Mouse (Mus musculus) lung, embryonic 14.5 days (tissue): Measurements from ENCODE around the gene Socs7. TPM values are rescaled to one million over a fixed set of nuclear protein-coding genes. Genes with fewer than 3 reads are reported as not detected.

Experiments
- ATAC-seq: fragments of 200-750 bp; cut with Nextera tagmentation; 2 replicates; pipeline ENCODE4 v1.8.0; 2017; ENCODE audit warnings: mild to moderate bottlenecking, moderate TSS enrichment, moderate library complexity; ENCODE audit not compliant: insufficient read depth
- DNase-seq: peaks from one replicate; pipeline ENCODE4 v3.0.0-alpha.2; 2015
- H3K27ac ChIP-seq: fragments of 300-500 bp; sonication (generic); 2 replicates; pipeline ENCODE4 v1.5.1; 2014; ENCODE audit warnings: low read depth, mild to moderate bottlenecking, moderate library complexity
- H3K27me3 ChIP-seq: fragments of 300-500 bp; sonication (generic); 2 replicates; pipeline ENCODE4 v1.6.1; 2014; ENCODE audit warnings: low read length, control low read depth; ENCODE audit not compliant: insufficient read depth
- H3K36me3 ChIP-seq: fragments of 300-500 bp; sonication (generic); 2 replicates; pipeline ENCODE4 v1.6.1; 2014; ENCODE audit warnings: control low read depth; ENCODE audit not compliant: insufficient read depth
- H3K4me1 ChIP-seq: fragments of 300-500 bp; sonication (generic); 2 replicates; pipeline ENCODE4 v1.6.1; 2014; ENCODE audit warnings: antibody characterized with exemption, control low read depth; ENCODE audit not compliant: insufficient read depth
- H3K4me2 ChIP-seq: fragments of 300-500 bp; sonication (generic); 2 replicates; pipeline ENCODE4 v1.6.1; 2014; ENCODE audit warnings: mild to moderate bottlenecking
- H3K4me3 ChIP-seq: fragments of 300-500 bp; sonication (generic); 2 replicates; pipeline ENCODE4 v1.5.1; 2014; ENCODE audit warnings: low read depth, low read length
- H3K9ac ChIP-seq: fragments of 300-500 bp; sonication (generic); 2 replicates; pipeline ENCODE4 v1.6.1; 2014
- H3K9me3 ChIP-seq: fragments of 300-500 bp; sonication (generic); 2 replicates; pipeline ENCODE4 v1.6.1; 2016; ENCODE audit warnings: low read depth, low read length, control low read depth
- CTCF ChIP-seq: IDR thresholded peaks from 2 replicates; pipeline ENCODE4 v1.5.1; 2016; ENCODE audit warnings: antibody characterized with exemption, low read depth
- WGBS: fragments of 180-500 bp; shearing (Covaris S2); extraction: QIAGEN DNeasy Blood & Tissue Kit; methylation state at CpG from one replicate; pipeline ENCODE4 v1.1.7; 2014; 5-methylcytosine and 5-hydroxymethylcytosine counted together
- polyA plus RNA-seq: library from polyadenylated mRNA; unstranded; fragments of >200 nt; fragmentation: Nextera tagmentation; extraction: Ambion mirVana; gene quantifications from 2 replicates; pipeline ENCODE4 v1.2.1, GENCODE M21; 2014

Socs7 gene
- polyA plus RNA-seq, 1 experiment from 2014 or later = 2.7 TPM

- H3K9ac ChIP-seq = no peak overlapping the region
- no peak overlapping the region for H3K4me2 ChIP-seq
- no peaks in the 10 kb centered on the region for H3K36me3 ChIP-seq
- WGBS = 32% methylated on average over 2 of the region's 2 CpGs
- no peak for ATAC-seq
- no peaks in the 10 kb centered on the region for H3K9me3 ChIP-seq
- 0 out of 2 replicates have a peak, but pooled peaks cover 5% of the 10 kb centered on the region for H3K27me3 ChIP-seq
- H3K27ac ChIP-seq = no peak overlapping the region
- DNase-seq = no peak
- H3K4me3 ChIP-seq = no peak overlapping the region
- H3K4me1 ChIP-seq = peaks cover 6% of the 10 kb centered on the region
- no peak for TF ChIP-seq CTCF
Measured at GRCm38 (mm10) chr11:97402746-97403145, 40.4 kb downstream of the Socs7 start.

GRCm38 (mm10) chr11:97403614-97404183 lies 41.3 kb downstream of the Socs7 start:
- Histone ChIP-seq H3K9ac (no peak overlapping the region), H3K4me1 (peaks cover 6% of the 10 kb centered on the region), H3K27ac (no peak overlapping the region), H3K9me3 (no peaks in the 10 kb centered on the region), H3K4me2 (peak overlapping the region; percentile 100), H3K4me3 (peak overlapping the region; percentile 56), H3K27me3 (0 out of 2 replicates have a peak, but pooled peaks cover 5% of the 10 kb centered on the region), H3K36me3 (no peaks in the 10 kb centered on the region)
- 37% methylated on average over 8 of the region's 8 CpGs for whole genome bisulfite sequencing
- ATAC-seq (no peak), DNase-seq (no peak)
- TF ChIP-seq CTCF = no peak

GRCm38 (mm10) chr11:97404184-97404760 lies 41.9 kb downstream of the Socs7 start:
- Histone ChIP-seq H3K4me2 (peak overlapping the region; percentile 100), H3K4me3 (peak overlapping the region; percentile 56), H3K27ac (no peak overlapping the region), H3K9ac (peak overlapping the region; percentile 54), H3K36me3 (no peaks in the 10 kb centered on the region), H3K4me1 (peaks cover 6% of the 10 kb centered on the region), H3K9me3 (no peaks in the 10 kb centered on the region), H3K27me3 (0 out of 2 replicates have a peak, but pooled peaks cover 5% of the 10 kb centered on the region)
- peak; percentile 28 for ATAC-seq
- DNase-seq = peak; percentile 72
- no peak for TF ChIP-seq CTCF
- WGBS = under 1% methylated on average over 54 of the region's 61 CpGs

- 3% methylated on average over 11 of the region's 11 CpGs for WGBS
- H3K4me3 ChIP-seq = peak overlapping the region; percentile 56
- TF ChIP-seq CTCF = no peak
- H3K27me3 ChIP-seq = 0 out of 2 replicates have a peak, but pooled peaks cover 5% of the 10 kb centered on the region
- H3K36me3 ChIP-seq = no peaks in the 10 kb centered on the region
- H3K9me3 ChIP-seq = no peaks in the 10 kb centered on the region
- peak overlapping the region; percentile 54 for H3K9ac ChIP-seq
- no peak overlapping the region for H3K27ac ChIP-seq
- peak overlapping the region; percentile 100 for H3K4me2 ChIP-seq
- DNase-seq (peak; percentile 56), ATAC-seq (peak; percentile 22)
- H3K4me1 ChIP-seq = peaks cover 6% of the 10 kb centered on the region
Measured at GRCm38 (mm10) chr11:97404761-97405190, 42.4 kb downstream of the Socs7 start.

GRCm38 (mm10) chr11:97406094-97406951 lies 44.0 kb downstream of the Socs7 start:
- Histone ChIP-seq H3K4me3 (no peak overlapping the region), H3K4me1 (peaks cover 6% of the 10 kb centered on the region), H3K27ac (peak overlapping the region; percentile 48; the same call in 1 of the 2 replicates), H3K27me3 (0 out of 2 replicates have a peak, but pooled peaks cover 5% of the 10 kb centered on the region), H3K9me3 (no peaks in the 10 kb centered on the region), H3K36me3 (no peaks in the 10 kb centered on the region), H3K9ac (no peak overlapping the region), H3K4me2 (peak overlapping the region; percentile 26; the same call in 1 of the 2 replicates)
- WGBS = 60% methylated on average over 10 of the region's 10 CpGs
- ATAC-seq (no peak), DNase-seq (peak; percentile 45)
- no peak for TF ChIP-seq CTCF

- no peak overlapping the region for H3K4me2 ChIP-seq
- no peak overlapping the region for H3K4me3 ChIP-seq
- no peak overlapping the region for H3K27ac ChIP-seq
- WGBS = 65% methylated on average over 3 of the region's 3 CpGs
- no peak overlapping the region for H3K9ac ChIP-seq
- ATAC-seq (no peak), DNase-seq (no peak)
- no peaks in the 10 kb centered on the region for H3K9me3 ChIP-seq
- H3K27me3 ChIP-seq = 0 out of 2 replicates have a peak, but pooled peaks cover 5% of the 10 kb centered on the region
- no peak for TF ChIP-seq CTCF
- no peaks in the 10 kb centered on the region for H3K36me3 ChIP-seq
- peaks cover 6% of the 10 kb centered on the region for H3K4me1 ChIP-seq
Measured at GRCm38 (mm10) chr11:97407456-97407855, 45.1 kb downstream of the Socs7 start.
